Mouse (Mus musculus) erythroblast, adult 5-6 weeks (primary cell): Measurements from ENCODE around the gene Pepd. TPM values are rescaled to one million over a fixed set of nuclear protein-coding genes. Genes with fewer than 3 reads are reported as not detected.

Experiments
- ATAC-seq: replicated peaks from 2 replicates; pipeline ENCODE4 v1.8.0; 2016; ENCODE audit warnings: moderate number of reproducible peaks, mild to moderate bottlenecking, moderate TSS enrichment, inconsistent platforms; ENCODE audit not compliant: poor library complexity, low FRiP score, severe bottlenecking
- total RNA-seq, 2 experiments: library from RNA; stranded (forward) in 1 of 2; stranded (reverse) in 1 of 2; fragments of 150-400 nt in 1 of 2; fragments of 200-764, 138-1000 nt in 1 of 2; gene quantifications; 2 replicates each; pipeline versions ENCODE4 v1.2.3 to v1.2.4; 2015 to 2017; ENCODE audit warnings: low replicate concordance in 2 of 2

Gene Pepd
- total RNA-seq, 2 experiments from 2014 or later, result 28.1 to 59.6 TPM

- ATAC-seq, result no peak
Measured at GRCm38 (mm10) chr7:35023251-35023650, 111.1 kb downstream of the Pepd start.

DNA sequence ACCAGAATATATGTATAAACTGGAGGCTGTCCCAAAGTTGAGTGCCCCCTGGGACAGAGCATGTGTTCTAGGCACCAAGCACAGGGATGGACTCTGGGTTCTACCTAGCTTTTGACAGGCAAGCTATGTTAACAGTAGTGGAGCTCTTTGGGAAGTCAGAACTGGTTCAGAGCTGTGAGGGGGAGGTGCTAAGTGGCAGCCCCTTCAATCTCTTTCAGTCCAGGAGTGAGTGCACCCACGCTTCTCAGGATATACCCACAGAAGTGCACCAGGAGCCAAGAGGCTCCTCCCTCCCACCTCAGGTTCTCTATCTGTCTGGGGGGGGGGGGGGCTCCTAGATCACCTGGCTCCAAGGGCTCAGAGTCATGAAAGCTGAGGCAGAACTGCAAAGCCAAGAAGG is 112.2 kb downstream of the Pepd start:
- no peak for ATAC-seq

DNA sequence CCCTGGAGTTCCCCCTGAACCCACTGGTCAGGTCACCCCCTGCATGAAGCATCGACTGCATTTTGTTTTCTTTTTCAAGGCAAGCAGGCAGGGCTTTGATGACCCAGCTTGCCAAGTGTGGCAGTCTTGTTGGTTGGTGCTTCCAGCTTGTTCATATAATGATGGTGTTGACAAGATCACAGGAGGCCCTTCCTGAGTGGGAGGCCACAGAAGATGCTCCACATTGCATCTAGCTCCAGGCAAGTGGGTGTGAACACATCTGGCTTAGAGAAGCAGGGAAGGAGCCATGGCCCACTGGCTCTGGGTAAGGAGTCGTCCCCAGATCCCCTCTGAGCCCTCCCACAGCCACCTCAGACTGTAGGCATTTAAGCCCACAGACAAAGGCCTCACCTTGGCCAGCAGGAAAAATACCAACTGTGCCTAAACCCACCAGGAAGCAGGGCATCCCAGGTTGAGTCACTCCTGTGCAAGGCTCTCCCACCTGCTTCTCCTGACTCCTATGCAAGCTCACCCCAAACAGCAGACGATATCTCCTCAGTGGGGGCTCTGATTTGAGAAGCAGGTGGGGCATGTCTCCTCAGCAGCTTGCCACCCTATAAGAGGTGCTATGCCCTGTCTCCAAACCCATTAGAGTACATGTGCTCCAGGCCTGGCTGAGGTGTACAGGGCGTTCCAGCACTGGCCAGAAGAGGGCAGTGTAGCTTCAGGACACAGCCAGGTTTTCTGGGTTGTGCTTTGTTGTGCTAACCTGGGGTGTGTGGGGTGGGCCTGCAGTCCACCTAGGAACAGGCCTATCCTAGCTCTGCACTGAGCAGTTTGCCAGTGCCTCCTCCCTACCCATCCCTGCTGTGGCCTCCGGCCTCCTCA is 113.5 kb downstream of the Pepd start:
- ATAC-seq, result peak; percentile 73

- no peak for ATAC-seq
Measured at GRCm38 (mm10) chr7:35026276-35026630, 114.1 kb downstream of the Pepd start.

DNA sequence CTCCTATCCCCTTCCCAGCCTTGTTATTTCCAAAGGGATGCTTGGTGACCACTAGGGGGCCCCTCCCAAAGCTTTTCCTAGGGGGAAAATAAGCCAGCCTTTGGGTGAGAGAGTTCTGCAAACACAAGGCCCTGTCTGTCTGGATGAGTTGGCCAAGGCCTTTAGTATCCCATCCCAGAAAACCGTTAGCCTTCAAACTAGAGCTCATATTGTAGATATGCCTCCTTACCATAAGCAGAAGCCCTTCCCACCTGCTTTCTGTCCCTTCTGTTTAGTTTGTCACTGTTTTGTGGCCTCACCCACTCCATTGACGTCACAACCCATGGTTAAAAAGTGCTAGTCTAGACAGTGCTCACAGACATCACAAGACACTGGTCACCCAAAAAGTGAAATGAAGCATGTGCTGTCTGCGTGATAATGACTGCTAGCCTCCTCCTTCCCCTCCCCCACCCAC is 114.7 kb downstream of the Pepd start:
- no peak for ATAC-seq

DNA sequence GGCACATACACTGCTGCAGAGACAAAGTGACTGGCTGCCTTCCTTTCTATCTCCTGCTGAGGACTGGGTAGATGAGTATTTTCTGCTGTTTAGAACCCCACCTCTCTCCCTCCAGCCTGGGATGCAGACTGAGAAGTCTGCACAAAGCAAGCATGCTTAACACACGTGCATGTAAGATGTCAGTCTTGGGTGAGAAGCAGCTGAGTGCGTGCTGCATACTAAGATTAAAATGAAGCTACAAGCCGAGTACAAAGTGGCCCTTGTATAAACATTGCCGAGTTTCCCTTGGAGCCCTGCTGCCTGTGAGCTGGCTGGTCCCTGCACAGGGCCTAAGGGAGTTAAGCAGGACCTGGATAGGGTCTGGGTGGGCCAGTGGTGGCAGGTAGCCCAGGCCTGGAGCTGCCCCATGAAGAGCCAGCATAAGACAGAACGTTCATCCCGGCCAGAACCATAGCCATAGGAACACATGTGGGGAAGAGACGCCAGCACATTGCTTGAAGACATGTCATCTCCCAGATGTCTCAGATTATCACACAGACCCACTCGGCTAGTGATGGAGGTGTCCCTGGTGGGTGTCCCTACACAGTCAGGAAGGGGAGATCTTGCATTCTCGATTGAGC is 115.7 kb downstream of the Pepd start:
- ATAC-seq, result no peak

- no peak for ATAC-seq
Measured at GRCm38 (mm10) chr7:35028559-35028958, 116.4 kb downstream of the Pepd start.

DNA sequence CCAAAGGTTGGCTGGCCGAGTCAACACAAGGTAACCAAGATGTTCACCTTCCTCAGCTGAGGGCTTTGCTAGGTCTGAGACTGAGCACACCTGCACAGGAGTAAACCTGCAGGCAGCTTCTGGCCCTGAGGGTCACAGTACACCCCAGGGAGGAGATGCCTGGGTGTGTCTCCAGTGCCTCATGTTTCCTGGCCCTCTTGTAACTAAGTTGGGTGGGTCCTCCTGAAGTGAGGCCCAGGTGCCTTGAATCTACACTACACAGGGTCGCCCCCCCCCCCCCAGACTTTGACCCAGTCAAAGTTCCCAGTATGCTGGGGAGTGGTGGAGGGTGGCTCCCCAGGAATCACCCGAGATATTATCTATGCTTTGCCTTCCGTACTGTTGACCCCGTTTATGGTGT is 117.0 kb downstream of the Pepd start:
- no peak for ATAC-seq

- ATAC-seq, result no peak
Measured at GRCm38 (mm10) chr7:35029648-35030047, 117.5 kb downstream of the Pepd start.

- no peak for ATAC-seq
Measured at GRCm38 (mm10) chr7:35030567-35030966, 118.4 kb downstream of the Pepd start.

GRCm38 (mm10) chr7:35035141-35035553 is 123.0 kb downstream of the Pepd start:
- no peak for ATAC-seq

DNA sequence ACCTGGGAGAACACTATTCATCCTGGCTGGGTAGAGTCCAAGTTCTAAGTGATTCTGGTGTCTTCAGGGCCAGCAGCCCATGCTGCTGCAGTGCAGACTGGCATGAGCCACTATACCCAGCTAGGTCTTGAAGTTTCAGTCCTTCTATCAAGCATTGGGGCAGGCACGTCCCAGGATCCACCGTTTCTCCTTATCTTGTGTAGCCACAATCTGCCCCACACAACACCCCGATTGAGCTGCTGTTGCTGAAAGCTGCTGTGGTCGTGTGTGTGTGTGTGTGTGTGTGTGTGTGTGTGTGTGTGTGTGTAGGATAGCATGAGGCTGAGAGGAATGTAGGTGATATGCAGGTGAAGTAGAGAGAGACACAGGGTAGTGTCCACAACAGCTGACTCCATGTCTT is 123.4 kb downstream of the Pepd start:
- ATAC-seq, result no peak

GRCm38 (mm10) chr7:35036266-35036731 is 124.1 kb downstream of the Pepd start:
- no peak for ATAC-seq

- ATAC-seq, result no peak
Measured at GRCm38 (mm10) chr7:35037408-35037807, 125.2 kb downstream of the Pepd start.

- no peak for ATAC-seq
Measured at GRCm38 (mm10) chr7:35040176-35040972, 128.2 kb downstream of the Pepd start.

- no peak for ATAC-seq
Measured at GRCm38 (mm10) chr7:35041286-35042208, 129.4 kb downstream of the Pepd start.

DNA sequence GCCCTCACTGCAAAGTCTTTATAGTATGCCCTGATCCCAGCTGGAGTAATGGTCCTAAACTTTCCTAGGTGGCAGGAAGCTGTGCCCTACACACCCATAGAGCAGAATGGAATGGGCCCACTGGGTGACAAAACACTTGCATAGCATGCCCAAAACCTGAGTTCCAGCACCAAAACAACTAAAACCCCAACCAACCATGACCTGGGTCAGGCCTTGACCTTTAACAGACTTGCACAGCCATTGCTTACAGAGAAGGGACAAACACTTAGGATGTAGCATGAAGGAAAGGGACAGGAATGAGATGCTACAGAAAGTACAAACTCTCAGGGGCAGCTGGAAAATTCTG is 130.0 kb downstream of the Pepd start:
- no peak for ATAC-seq

DNA sequence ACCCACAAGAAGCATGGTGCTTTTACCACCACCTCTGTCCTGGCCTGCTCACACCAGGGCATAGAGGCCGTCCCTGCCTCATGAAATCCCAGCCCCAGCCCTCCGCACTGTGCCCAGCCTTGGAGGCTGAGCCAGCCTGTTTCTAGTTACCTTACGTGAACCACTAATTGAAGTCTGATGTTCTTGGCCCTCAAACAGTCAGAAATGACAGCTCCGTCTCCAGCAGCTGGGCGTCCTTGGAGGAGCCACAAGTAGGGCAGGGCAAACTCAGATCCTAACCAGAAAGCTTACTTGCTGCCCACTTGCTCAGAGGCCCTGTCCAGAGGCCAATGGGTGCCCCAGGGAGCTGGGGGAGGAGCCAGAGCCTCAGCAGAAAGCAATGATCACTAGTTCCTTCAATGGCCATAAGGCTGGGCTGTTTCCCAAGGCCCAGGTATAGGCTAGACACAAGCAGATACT is 130.6 kb downstream of the Pepd start:
- no peak for ATAC-seq

GRCm38 (mm10) chr7:35043266-35043817 is 131.2 kb downstream of the Pepd start:
- no peak for ATAC-seq
